Mouse (Mus musculus) retina, adult 2 months (tissue): ENCODE results near the gene Tmprss2.

Experiments used
- DNase-seq: peaks from one replicate; pipeline ENCODE4 v3.0.0-alpha.2; 2012; ENCODE audit warnings: low read depth, low spot score

Gene Tmprss2

DNA sequence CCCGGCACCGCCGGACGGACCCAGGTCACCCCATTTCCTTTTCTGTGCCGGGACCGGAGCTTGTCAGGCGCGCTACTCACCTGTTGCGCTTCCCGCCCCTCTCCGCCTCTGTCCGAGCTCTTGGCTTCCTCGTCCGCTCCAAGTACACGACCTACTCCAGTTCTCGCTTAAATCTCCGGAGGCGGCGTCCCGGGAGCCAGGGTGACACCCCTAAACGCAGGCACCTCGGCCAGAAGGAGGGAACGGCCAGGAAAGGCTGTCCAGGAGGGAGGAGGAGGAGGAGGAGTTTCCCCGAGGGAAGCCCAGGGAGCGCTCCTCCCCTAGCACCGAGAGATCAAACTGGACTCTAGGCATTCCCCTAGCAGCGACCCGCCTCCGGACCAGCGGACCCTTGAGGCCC, at the start of gene Tmprss2:
Gene Tmprss2, minus strand, starts transcription at position 257 of the 400 bp plus-strand sequence.
- DNase-seq: no peak

DNA sequence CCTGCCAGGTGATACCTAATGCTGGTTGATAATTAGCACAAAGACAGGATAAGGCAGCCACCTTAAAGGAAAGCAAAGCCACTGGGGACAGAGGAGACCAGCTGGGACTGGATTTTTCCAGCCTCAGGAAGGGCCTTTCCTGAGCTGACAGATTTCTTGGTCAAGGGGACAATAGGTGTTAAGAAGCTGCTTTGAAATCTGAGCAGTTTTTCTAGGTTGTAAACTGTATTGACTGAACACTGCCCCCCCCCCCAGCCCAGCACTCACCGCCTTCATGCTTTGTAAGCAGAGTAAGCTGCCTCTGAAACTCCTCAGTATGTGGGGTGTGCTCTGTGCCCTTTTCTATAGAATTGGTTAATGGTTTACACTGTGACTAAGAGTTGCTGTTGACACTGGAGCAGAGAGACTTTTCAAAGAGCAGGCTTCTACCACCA, 48.2 kb upstream of the Tmprss2 start:
- DNase-seq: no peak

DNA sequence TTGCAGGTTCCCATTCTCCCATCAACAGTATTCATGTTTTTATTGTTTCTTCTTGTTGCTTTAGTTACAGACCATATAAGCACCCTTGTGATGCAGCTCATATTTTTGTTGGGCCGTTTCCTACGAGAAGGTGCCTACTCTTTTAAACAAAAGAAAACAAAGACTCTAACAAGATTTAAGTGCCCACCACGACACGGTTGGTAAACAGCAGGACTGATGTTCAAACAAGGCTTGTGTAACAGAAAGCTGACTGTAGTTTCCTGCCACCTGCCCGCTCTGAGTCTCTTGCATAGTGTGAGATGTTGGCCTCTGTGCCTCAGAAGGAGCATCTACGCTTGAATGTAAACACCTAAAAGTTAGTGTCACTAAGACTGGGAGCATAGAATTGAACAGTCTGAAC, 47.5 kb upstream of the Tmprss2 start:
- DNase-seq: no peak

DNA sequence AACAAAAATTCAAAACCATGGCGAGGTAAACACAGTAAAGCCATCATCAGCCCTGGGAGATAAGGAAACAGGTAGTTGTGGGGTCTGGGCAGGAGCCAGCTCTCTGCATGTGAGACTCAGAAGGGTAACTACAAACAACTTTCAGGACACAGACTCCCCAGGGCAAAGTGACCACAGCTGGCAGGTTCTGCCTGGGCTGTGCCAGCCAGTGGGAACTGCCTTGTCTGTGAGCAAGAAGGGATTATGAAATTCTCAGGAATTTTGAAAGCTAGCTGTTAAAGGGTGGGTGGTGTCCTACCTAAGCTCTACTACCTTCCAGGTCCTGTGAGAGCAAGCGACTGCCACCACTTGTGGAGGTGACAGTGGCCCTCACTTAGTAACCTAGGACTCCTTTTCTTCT, 44.8 kb upstream of the Tmprss2 start:
- no peak for DNase-seq

DNA sequence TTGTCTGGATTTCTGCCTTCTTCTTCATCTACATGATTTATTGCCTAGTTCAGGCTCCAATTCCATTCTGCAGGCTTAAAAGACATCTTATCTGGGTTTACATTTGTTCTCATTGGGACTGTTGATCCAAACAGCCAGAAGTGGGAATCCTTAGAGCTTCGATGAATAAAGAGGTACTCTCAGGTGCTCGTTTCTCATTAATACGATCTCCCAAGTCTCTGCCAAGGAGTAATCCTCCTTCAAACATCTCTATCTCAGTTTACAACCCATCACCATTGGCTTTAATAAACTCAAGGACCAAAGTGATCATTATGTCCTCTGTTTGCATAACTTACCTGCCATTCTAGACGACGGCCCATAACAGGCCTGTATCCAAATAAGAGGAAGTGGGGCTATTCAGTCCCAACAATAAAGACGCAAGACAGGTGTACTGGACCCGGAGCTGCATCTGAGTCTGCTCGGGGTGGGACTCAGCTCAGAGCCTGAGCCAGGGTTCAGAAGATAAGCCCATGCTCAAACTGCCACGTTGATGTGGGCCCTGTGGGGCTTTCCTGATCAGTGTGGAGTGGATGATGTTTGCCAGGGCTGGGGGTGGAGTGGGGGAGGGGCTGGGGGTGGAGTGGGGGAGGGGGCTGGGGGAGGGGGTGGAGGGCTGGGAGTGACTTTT, 38.7 kb upstream of the Tmprss2 start:
- no peak for DNase-seq

DNA sequence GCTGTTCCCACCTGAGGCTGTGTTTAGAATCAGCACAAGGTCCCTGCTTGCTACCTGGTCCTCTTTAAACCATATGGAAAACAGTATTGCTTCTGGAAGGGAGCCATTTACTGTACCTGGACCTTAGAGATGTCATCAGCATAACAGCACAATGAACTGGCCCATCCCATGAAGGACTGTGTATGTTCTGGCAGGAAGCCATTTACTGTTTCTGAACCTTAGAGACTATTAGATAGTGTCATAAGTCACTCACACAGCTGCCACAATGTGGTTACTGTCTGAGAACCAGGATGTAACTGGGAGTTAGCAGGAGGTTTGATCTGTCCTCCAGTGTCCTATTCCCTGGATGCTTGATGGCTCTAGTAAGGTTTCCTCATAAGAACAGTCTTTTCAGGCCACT, 33.7 kb upstream of the Tmprss2 start:
- no peak for DNase-seq

DNA sequence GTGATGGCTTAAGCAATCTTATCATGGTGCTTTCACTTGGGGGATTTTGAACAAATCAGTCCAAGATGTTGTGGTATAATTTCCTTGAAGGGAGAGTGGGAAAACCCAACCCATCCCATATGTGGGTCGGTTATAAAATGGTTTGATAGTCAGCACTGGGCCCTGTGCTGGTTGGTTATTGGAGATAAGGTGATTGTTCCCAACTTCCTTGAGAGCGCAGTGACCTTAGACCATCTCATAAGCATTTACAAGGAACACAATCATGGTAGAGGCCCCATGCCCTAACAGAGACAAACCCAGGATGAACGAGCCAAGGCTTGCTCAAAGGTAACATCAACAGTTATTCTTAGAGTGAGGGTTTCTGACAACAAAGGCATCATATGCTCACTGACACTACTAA, 28.6 kb upstream of the Tmprss2 start:
- no peak for DNase-seq

DNA sequence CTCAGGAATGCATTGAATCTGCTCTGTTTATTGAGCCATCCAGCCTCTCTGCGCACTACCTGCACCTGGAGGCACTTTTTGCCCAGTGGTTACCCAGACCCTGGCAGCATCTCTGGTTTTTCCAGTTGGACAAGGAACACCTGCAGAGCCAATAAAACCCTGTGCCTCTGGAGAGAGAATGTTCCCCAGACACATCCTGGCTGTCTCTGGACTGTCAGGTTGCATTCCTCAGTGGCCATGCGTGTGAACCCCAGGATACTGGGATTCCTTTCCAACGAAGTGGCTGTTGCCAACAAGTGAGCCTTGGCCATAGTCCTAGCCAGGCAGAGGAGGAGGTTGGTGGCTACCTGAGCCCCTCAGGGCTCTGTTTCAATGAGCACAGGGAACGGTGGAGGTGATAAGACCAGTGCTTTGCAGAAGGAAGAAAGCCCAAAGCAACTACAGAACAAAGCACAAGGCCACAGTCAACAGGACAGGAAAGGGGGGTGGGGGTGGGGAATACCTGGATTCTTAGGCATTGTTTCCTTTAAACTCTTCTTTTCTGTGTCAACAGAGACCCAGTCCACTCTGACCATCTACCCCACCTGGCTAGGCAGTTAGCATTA, 22.0 kb upstream of the Tmprss2 start:
- no peak for DNase-seq

DNA sequence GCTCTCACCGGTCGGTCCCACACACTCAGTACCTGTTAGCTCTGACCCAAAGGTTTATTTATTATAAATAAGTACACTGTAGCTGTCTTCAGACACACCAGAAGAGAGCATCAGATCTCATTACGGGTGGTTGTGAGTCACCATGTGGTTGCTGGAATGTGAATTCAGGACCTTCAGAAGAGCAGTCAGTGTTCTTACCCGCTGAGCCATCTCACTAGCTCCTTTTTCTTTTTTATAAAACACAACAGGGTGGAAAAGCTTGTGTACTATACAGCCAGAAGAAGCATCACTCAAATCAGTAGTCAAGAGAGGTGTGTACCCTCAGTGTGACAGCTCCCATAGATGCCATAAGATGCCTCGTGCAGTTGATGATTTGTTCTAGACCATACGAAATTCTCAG, 12.2 kb upstream of the Tmprss2 start:
- DNase-seq: no peak

DNA sequence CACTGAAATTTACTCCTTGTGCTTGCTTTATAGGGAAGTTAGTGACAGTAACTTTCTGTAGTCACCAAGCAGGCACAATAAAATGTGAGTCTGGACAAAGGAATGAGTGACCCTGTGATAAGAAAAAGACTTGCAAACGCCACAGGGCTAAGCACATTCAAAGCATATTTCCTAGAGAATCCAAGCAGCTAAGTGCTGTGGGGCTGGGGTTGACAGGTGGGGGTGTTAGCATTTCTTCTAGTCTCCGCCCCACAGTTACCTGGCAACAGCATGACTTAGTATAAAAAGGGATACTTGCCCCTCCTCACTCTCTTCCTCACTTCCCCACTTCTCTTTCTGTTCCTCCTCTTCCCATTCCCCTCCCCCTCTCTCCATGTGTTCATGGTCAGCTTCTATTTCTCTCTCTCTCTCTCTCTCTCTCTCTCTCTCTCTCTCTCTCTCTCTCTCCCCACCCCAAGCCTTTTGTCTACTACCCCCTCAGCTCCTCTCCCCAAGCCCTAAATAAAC, 11.4 kb upstream of the Tmprss2 start:
- DNase-seq: no peak

DNA sequence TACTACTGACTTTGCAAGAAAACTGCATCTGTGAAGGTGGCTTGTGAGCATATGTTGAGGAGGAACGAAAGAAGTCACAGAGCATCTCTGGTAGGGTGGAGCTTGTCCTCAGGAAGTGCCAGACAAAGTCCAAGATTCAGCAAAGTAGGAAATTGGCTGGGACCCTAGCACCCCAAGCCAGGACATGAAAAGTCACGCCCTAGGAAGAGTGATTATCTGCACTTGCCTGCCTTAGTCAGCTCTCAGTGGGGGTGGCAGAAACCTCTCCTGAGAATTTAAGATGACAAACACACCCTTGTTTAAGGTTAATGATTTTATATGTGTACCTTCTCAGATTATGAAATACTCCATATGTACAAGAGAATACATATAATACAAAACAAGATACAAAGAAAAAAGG, 7.3 kb upstream of the Tmprss2 start:
- no peak for DNase-seq

DNA sequence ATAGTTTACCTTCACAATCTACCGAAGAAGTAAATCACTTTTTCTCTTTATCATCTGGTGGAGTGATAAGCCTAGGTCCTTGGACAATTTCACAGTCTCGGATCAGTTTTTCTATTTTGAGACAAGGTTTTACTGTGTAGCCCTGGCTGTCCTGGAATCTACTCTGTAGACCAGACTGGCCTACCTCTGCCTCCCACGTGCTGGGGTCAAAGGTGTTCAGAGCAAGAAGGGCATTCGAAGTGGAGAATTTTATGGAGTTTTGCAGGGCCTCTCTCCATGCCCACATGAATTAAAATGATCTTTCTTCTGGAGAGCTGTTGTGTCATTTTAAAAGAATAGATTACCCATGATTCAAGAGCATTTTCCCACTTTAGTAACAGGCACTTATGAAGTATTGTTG, 1.0 kb upstream of the Tmprss2 start:
- no peak for DNase-seq

DNA sequence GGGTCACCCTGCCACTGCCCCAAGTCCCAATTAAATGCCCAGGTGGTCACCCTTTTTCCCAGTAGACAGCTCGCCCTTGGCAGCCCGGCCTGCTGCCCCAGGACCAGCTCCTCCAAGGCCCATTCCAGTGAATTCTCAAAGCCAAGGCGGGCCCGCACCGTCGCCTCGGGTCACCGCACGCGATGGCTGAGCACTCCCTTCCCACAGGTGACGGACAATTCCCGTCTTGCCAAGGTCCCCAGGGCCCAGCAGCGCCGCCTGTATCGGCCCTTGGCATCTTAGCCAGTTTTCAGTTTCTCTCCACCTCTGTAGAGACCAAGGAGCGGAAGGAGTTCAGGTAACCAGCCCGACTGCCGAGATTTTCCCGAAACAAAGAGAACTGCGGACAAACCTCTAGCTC, 749 bp downstream of the Tmprss2 start:
- no peak for DNase-seq

DNA sequence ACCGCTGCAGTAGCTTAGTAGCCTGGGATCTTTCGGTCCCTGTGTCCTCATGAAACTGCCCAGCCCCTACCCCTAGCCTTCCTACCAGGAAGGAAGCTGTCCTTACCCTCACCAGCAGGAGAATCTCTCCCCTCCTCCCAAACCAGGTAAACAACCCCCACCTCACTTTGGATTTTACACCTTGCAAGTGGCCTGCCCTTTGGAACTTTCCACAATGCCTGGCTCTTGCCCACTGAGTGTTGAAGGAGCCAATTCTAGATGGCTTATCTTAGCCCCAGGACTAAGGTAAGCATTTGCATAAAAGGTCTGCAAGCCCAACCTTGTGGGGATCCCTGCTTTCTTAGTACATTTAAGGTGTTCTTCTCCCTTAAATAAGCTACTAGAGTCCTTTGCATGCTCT, 1.3 kb downstream of the Tmprss2 start:
- no peak for DNase-seq

DNA sequence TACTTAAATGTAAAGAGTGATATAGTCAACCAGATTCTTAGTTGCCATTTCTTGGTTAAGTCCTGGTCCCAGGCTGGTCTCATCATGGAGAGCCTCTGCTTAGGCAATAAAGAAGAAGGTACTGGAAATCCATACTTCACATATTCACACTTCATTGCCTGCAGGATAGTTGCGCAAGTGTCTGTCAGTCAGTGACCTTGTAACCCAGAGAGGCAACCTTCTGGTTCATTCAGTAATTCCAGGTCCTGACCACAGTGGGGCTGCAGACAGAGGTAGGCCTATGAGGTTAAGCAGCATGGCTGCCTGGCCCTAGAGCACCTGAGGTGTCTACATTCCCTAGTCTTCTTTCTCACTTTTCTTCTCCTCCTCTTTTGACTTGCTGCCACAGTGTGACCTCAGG, 3.0 kb downstream of the Tmprss2 start:
- no peak for DNase-seq

DNA sequence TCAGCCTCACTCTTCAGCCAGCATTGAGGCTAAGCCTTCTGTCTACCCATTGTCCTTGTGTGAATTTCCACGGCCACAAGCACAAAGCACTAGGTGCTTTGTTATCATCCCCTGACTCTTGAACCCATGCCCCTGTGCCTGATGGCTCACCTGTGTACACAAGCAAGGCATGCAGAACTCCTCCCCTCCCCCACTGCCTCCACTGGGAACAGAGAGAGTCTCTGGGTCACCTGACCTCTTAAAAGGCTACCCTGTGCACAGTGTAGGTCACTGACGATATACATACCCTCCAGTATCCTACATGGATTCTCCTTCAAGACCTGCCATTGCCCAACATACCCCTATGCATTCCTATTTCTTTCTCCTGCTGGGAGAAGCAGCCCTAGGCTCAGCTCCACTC, 4.2 kb downstream of the Tmprss2 start:
- DNase-seq: no peak

DNA sequence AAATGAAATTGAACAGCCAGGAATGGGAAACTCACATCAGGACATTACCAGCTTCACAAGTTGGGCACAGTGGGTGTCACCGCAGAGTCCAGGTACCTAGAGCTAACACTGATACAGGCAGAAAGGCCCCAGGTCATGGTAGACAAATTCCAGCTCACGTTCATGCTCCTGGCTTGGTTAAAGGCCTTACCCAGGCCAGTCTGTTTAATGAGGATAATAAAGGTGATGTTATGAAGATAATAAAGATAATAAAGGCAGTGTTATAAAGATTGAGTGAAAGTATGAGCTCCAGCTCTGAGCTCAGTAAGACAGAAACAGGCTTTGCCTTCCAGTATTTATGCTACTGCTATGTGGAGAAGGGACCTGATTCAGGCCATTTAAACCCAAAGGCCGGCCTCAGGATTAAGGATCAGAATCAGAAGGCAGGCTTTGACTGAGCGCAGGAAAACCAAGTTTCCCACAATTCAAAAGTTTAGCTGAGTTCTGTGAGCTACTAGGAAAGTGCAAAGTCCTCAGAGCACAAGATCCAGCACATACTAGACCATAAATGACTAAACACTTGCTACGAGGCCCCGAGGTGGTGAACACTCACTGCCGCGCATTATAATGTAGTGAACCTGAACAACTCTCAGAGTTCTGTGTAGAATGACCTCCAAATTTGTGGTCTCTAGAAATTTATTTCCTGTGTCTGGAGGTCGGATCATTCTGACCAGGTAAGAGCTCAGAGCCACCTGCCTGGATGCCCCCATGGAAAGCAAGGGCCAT, 4.9 kb downstream of the Tmprss2 start:
- DNase-seq: no peak

DNA sequence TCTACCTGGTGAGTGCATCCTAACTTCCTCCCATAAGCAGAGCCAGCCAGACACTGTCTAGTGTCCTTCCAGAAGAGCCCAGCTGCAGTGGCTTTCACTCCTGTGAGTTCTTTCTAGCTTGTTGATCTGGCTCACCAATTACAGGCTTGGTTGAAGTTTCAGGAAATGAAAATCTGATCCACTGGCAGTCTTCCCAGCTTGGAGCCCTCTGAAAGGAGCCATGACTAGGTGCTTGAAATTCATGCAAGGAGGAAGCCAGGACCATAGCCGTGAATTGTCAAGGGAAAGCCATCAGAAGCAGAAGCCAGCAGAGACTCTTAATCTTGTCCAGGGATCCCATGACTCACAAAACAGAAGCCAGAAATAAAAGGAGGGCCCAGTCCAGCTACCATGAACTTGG, 8.7 kb downstream of the Tmprss2 start:
- DNase-seq: no peak

DNA sequence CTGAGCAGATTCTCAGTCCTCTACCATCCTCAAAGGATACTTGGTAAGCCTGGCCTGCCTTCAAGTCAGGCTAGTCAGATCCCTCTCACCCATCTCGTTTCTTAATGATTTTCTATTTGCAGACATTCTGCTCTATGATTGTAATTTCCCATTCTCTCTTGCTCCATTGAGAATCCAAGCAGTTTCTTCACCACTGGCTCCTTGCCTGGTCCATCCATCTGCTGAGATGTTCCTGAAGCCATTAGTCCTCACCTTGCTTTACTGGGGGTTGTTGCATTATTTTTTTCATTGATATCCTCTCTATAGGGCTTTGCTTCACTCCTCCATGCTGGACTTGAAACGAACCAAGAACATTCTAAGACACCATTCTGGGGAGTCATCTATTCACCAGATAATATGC, 10.4 kb downstream of the Tmprss2 start:
- DNase-seq: no peak

DNA sequence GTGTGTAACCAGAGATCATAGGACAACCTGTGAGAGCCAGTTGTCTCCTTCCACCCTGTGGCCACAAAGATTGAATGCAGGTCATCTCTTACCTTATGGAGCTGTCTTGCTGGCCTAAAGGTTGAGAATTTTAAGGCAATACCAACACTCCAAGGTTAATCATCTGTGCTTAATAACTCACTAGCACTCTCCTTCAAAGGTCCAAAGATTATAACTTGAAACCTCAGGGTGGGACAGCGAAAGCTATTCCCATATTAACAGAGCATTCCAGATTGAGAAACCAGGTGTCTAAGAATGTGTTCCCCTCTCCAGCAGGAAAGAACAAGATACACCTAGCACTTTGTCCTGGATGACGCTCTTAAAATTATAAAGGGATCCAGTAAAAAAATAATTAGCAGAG, 12.9 kb downstream of the Tmprss2 start:
- no peak for DNase-seq

DNA sequence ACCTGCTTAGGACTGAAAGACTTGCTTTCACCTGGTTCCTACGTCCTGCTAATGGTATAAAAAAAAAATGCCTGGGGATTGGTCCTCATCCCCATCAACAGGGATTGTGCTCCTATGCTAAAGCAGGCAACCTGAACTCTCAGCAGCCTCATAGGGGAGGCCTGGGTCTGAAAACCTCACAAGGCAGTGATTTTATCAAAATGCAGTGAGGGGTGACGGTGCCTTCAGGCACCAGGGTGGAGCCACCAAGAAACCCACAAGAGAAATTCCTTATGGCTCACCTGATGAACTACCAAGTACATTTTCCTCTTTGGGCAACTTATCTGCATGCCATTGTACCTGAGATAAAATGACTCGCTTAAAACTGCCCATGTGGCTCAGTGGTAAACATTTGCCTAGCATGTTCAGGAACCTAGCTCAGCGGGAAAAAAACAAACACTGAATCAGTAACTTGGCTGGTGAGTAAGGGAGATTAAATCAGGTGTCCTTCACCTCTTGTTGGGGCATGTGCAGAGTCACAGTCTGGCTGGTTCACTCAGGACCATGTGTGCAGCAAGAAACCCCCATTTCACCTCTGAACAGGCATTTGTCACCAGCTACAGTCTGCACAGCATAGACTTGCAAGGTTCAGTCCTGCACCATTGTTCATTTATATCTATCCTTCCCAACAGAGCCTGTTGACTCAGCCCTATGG, 17.0 kb downstream of the Tmprss2 start:
- DNase-seq: no peak

DNA sequence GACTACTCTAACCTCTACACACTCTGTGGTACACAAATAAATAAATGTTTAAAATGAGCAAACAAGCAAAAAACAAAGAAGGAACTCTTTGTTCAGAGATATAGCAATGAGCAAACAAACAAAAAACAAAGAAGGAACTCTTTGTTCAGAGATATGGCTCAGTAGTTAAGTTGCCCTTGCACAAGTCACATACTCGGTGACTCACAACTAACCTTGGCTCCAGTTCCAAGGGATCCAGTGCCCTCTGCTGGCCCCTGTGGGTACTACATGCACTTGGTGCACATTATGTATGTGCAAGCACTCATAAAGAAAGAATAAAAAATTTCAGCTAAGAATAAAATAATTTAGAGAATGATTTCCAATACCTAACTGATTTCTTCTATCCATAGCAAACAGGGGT, 17.9 kb downstream of the Tmprss2 start:
- peak; percentile 20 for DNase-seq
